Mouse (Mus musculus) forebrain, embryonic 16.5 days (tissue): ENCODE measurements around the gene Lrrc46. TPM values are rescaled to one million over a fixed set of nuclear protein-coding genes. Genes with fewer than 3 reads are reported as not detected.

Source experiments
- ATAC-seq: fragments of 200-750 bp; cut with Nextera tagmentation; 2 replicates; pipeline ENCODE4 v1.8.0; 2017; ENCODE audit warnings: mild to moderate bottlenecking, moderate library complexity
- H3K27ac ChIP-seq: fragments of 300-500 bp; sonication (generic); 2 replicates; pipeline ENCODE4 v1.5.1; 2014; ENCODE audit warnings: low read length, control low read depth
- H3K27me3 ChIP-seq: fragments of 300-500 bp; sonication (generic); replicated peaks from 2 replicates; pipeline ENCODE4 v1.6.1; 2014; ENCODE audit warnings: low read length; ENCODE audit not compliant: control insufficient read depth, insufficient read depth
- H3K36me3 ChIP-seq: fragments of 300-500 bp; sonication (generic); 2 replicates; pipeline ENCODE4 v1.6.1; 2014; ENCODE audit not compliant: control insufficient read depth, insufficient read depth
- H3K4me1 ChIP-seq: fragments of 300-500 bp; sonication (generic); replicated peaks from 2 replicates; pipeline ENCODE4 v1.6.1; 2014; ENCODE audit warnings: low read length; ENCODE audit not compliant: control insufficient read depth, insufficient read depth
- H3K4me2 ChIP-seq: fragments of 300-500 bp; sonication (generic); 2 replicates; pipeline ENCODE4 v1.6.1; 2014; ENCODE audit warnings: mild to moderate bottlenecking, low read length, control low read depth
- H3K4me3 ChIP-seq: fragments of 300-500 bp; sonication (generic); replicated peaks from 2 replicates; pipeline ENCODE4 v1.5.1; 2014; ENCODE audit warnings: mild to moderate bottlenecking, low read length, control low read depth
- H3K9ac ChIP-seq: fragments of 300-500 bp; sonication (generic); replicated peaks from 2 replicates; pipeline ENCODE4 v1.6.1; 2014; ENCODE audit warnings: low read depth, low read length, control low read depth
- H3K9me3 ChIP-seq: fragments of 300-500 bp; sonication (generic); 2 replicates; pipeline ENCODE4 v1.6.1; 2016; ENCODE audit warnings: low read length; ENCODE audit not compliant: control insufficient read depth
- WGBS: fragments of 180-500 bp; shearing (Covaris S2); extraction: QIAGEN DNeasy Blood & Tissue Kit; methylation state at CpG from one replicate; pipeline ENCODE4 v1.1.7; 2014; 5-methylcytosine and 5-hydroxymethylcytosine counted together
- polyA plus RNA-seq: library from polyadenylated mRNA; unstranded; fragments of >200 nt; fragmentation: Nextera tagmentation; extraction: Ambion mirVana; gene quantifications from 2 replicates; pipeline ENCODE4 v1.2.1, GENCODE M21; 2015

The Lrrc46 gene
- polyA plus RNA-seq, result 3.0 and 3.1 TPM in 2 replicates

DNA sequence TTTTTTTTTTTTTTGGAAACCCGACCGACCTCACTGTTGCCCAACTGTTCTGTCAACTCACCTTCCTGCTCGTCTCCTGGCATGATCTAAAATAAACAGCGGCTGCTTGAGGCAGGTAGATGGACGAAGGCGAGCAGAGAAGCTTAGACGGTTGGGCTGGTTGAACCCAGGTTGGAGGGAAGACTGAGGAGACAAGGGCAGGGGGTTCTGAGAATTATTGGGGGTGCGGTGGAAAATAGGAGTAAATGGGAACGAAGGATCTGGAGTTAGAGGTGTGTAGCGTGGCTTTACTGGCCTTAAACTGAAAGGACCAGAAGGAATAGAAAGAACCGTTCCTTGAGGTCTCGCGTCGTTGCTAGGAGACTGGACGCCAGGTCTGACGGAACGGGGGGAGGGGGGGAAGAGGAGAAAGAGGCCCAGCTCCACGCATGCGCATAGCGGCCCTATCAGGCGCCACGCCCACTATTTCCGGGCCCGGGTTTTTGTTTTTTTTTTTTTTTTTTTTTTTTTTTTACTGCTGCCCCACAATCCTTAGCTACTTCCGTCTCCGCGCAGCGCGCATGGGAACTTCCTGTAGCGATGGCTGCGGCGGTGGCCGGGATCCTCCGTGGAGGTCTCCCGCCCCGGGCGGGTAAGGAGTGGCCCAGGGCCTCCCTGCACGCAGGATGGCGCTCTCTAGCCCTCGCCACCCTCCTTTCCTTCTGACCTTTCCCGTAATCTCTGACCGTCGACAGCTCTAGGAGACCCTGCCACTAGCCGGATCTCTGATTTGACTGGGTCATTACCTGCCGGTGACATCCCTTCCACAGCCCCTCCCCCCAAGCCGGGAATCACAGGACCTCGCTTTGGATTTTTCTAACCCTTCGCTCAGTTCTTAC lies at the start of gene Lrrc46, which contains the start of gene Mrpl10:
TSS of gene Lrrc46 (minus strand) at position 386 of the 878 bp plus-strand sequence.
TSS of gene Mrpl10 (plus strand) at position 539 of the 878 bp plus-strand sequence.
- Histone ChIP-seq H3K9ac (peak within 1 kb of the TSS; percentile 87), H3K27me3 (no peaks in the 10 kb centered on the region), H3K4me3 (peak within 1 kb of the TSS; percentile 78), H3K4me2 (peak within 1 kb of the TSS; percentile 97), H3K36me3 (no peaks in the 10 kb centered on the region), H3K9me3 (no peaks in the 10 kb centered on the region), H3K27ac (peak within 1 kb of the TSS; percentile 67; the same call in 1 of the 2 replicates), H3K4me1 (peaks cover 11% of the 10 kb centered on the region)
- WGBS, result under 1% methylated on average over 42 of the region's 48 CpGs
- ATAC-seq, result peak; percentile 94

- H3K4me2 ChIP-seq, result no peak overlapping the region
- H3K4me1 ChIP-seq, result no peaks in the 10 kb centered on the region
- no peak overlapping the region for H3K4me3 ChIP-seq
- no peak overlapping the region for H3K27ac ChIP-seq
- no peak overlapping the region for H3K9ac ChIP-seq
- H3K36me3 ChIP-seq, result no peaks in the 10 kb centered on the region
- no peak for ATAC-seq
- H3K9me3 ChIP-seq, result no peaks in the 10 kb centered on the region; the same call in 1 of the 2 replicates
- 80% methylated on average over 6 of the region's 6 CpGs for WGBS
- no peaks in the 10 kb centered on the region for H3K27me3 ChIP-seq
These were observed 45.2 kb upstream of the Lrrc46 start for GRCm38 (mm10) chr11:97086365-97086764.

GRCm38 (mm10) chr11:97084821-97085505 lies 43.8 kb upstream of the Lrrc46 start:
- Histone ChIP-seq H3K27ac (no peak overlapping the region), H3K4me2 (no peak overlapping the region), H3K4me1 (no peaks in the 10 kb centered on the region), H3K9ac (no peak overlapping the region), H3K9me3 (no peaks in the 10 kb centered on the region; the same call in 1 of the 2 replicates), H3K36me3 (no peaks in the 10 kb centered on the region), H3K27me3 (no peaks in the 10 kb centered on the region), H3K4me3 (no peak overlapping the region)
- 86% methylated on average over 15 of the region's 15 CpGs for WGBS
- no peak for ATAC-seq

DNA sequence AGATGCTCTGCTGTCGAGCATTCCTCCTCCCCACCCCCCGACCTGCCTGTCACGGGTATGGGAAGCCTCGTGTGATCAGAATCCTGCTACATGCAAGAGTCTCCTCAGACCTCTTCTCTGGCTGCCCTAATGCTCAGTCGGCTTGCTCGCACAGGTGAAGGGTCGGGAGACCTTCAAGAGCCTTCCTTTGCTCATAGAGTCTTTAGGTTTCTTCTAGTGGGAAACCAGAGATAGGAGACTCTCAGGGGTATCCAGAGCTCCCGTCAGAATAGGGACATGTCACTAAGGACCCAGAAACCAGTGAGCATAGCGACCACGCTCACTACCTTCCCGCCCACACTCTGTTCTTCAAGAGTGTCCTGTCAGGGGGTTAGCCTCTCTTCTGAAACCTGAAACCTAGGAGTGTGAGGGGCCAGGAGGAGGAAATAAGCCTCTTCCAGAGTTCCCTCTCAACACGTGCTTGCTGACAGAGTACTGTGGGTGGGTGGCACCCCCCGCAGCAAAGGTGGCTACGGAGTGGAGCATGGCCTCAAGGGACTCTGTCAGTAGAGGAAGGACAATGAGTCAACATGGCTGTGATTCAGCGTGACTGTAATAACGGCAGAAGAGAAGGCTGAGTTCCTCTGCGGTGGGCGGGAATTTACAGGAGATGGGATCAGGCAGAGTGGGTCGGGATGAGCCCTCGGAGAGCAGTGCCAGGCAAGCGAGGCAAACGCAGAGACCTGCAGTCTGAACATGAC lies 42.4 kb upstream of the Lrrc46 start:
- Histone ChIP-seq H3K4me3 (no peak overlapping the region), H3K4me1 (no peaks in the 10 kb centered on the region), H3K9me3 (no peaks in the 10 kb centered on the region), H3K4me2 (no peak overlapping the region), H3K36me3 (no peaks in the 10 kb centered on the region), H3K27ac (no peak overlapping the region), H3K9ac (no peak overlapping the region), H3K27me3 (no peaks in the 10 kb centered on the region)
- 48% methylated on average over 22 of the region's 22 CpGs for WGBS
- no peak for ATAC-seq

GRCm38 (mm10) chr11:97082977-97083376 lies 41.8 kb upstream of the Lrrc46 start:
- Histone ChIP-seq H3K36me3 (no peaks in the 10 kb centered on the region), H3K27ac (no peak overlapping the region), H3K9me3 (no peaks in the 10 kb centered on the region), H3K4me1 (no peaks in the 10 kb centered on the region), H3K9ac (no peak overlapping the region), H3K4me2 (no peak overlapping the region), H3K27me3 (no peaks in the 10 kb centered on the region), H3K4me3 (no peak overlapping the region)
- 49% methylated on average over 11 of the region's 11 CpGs for WGBS
- ATAC-seq, result no peak

- no peaks in the 10 kb centered on the region for H3K36me3 ChIP-seq
- no peaks in the 10 kb centered on the region for H3K9me3 ChIP-seq
- ATAC-seq, result no peak
- H3K27ac ChIP-seq, result no peak overlapping the region
- H3K27me3 ChIP-seq, result no peaks in the 10 kb centered on the region
- 11% methylated on average over 9 of the region's 9 CpGs for WGBS
- no peak overlapping the region for H3K4me3 ChIP-seq
- no peak overlapping the region for H3K4me2 ChIP-seq
- no peaks in the 10 kb centered on the region for H3K4me1 ChIP-seq
- H3K9ac ChIP-seq, result no peak overlapping the region
These were observed 39.1 kb upstream of the Lrrc46 start for GRCm38 (mm10) chr11:97080291-97080690.

DNA sequence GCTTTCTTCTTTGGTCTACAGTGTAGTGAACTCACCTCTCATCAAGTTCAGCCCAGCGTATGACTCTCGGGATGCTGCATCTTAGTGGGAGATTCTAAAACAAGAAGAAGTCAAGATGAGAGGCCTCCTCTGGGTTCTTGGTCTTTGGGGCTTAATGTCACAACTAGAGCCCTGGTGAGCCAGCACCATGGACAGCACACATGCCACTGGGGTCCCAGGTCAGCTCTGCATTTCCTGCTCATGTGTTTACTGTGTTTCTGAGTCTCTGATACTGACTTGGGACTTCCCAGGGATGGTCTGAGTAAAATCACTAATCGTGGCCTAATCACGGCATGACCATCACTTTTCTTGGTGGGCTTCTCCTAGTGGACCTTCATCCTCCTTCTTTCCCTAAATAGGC lies 37.5 kb upstream of the Lrrc46 start:
- Histone ChIP-seq H3K27me3 (no peaks in the 10 kb centered on the region), H3K27ac (no peak overlapping the region), H3K4me3 (no peak overlapping the region), H3K9me3 (no peaks in the 10 kb centered on the region), H3K4me1 (no peaks in the 10 kb centered on the region), H3K36me3 (no peaks in the 10 kb centered on the region), H3K9ac (no peak overlapping the region), H3K4me2 (no peak overlapping the region)
- no peak for ATAC-seq
- 67% methylated on average over 4 of the region's 4 CpGs for WGBS

- H3K36me3 ChIP-seq, result no peaks in the 10 kb centered on the region
- no peak overlapping the region for H3K4me3 ChIP-seq
- no peaks in the 10 kb centered on the region for H3K9me3 ChIP-seq
- H3K27me3 ChIP-seq, result no peaks in the 10 kb centered on the region
- no peak overlapping the region for H3K4me2 ChIP-seq
- H3K27ac ChIP-seq, result no peak overlapping the region
- H3K4me1 ChIP-seq, result no peaks in the 10 kb centered on the region
- H3K9ac ChIP-seq, result no peak overlapping the region
- 73% methylated on average over 8 of the region's 8 CpGs for WGBS
- ATAC-seq, result no peak
These were observed 33.0 kb upstream of the Lrrc46 start for GRCm38 (mm10) chr11:97074235-97074634.

DNA sequence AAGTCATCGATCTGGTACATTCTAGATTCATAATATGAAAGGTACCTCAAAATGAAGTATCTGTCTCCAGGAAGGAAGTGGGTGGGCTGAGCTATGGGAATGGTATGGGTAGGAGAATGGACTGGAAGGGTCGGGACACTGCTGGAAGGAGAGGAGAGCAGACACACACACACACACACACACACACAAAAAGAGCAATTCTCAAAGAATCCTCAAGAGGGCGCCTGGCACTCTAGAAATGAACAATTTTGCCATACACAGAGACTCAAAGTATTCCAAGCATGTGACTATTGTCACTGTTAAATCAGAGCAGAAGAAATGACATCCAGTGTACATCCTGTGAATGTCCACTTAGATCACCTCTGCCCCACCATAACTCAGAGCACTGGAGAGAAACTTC lies 31.3 kb upstream of the Lrrc46 start:
- ATAC-seq, result no peak
- Histone ChIP-seq H3K9me3 (no peaks in the 10 kb centered on the region), H3K9ac (no peak overlapping the region), H3K4me3 (no peak overlapping the region), H3K36me3 (no peaks in the 10 kb centered on the region), H3K27me3 (no peaks in the 10 kb centered on the region), H3K4me1 (no peaks in the 10 kb centered on the region), H3K27ac (no peak overlapping the region), H3K4me2 (no peak overlapping the region)
- WGBS, result 29% methylated on average over 3 of the region's 3 CpGs
